Mouse (Mus musculus): ENCODE measurements around the gene Ttll5.

- TF ChIP-seq CTCF (IDR thresholded peaks at IDR 0.05; ENCODE audit: low read depth): peak; percentile 51
- no peak for TF ChIP-seq EP300 (optimal IDR thresholded peaks at IDR 0.05)
These were observed 42.7 kb downstream of the Ttll5 start for GRCm38 (mm10) chr12:85867125-85867524.

Data from stomach, postnatal 0 days (tissue).